Mouse (Mus musculus) T-helper 2 cell (primary cell): ENCODE data around the gene Trim12a.
"Not testable (repeated sequence)": the region's sequence is repeated elsewhere in the genome, so short reads cannot be mapped to it uniquely, and the experiment has no call there.

Source experiments
- in situ Hi-C: fragments of 300-600 bp; cut with MboI, MseI; formaldehyde crosslinking; loops from one replicate; pipeline ENCODE4 v1.15.1; 2025; ENCODE audit warnings: high pct_unique_total_duplicates

The Trim12a gene

GRCm38 (mm10) chr7:104315369-104316080 lies at the start of gene Trim12a:
Gene Trim12a (minus strand): TSS chr7:104315466.
- in situ Hi-C loops: loop anchor here (5.0 kb wide), 1 partner anchor 37 kb away; the partner anchor contains the start of gene Trim12c

GRCm38 (mm10) chr7:104353600-104353967 lies 38.3 kb upstream of the Trim12a start:
- in situ Hi-C loops: loop anchor here (5.0 kb wide), 1 partner anchor 36 kb away; the partner anchor contains the start of gene Trim12a

GRCm38 (mm10) chr7:104352717-104353599 lies 37.7 kb upstream of the Trim12a start, which contains the start of gene Trim12c:
Gene Trim12c (minus strand): TSS chr7:104353362.
- in situ Hi-C loops: loop anchor here (5.0 kb wide), 1 partner anchor 36 kb away; the partner anchor contains the start of gene Trim12a

- in situ Hi-C loops: not testable (repeated sequence)
These were observed 32.8 kb upstream of the Trim12a start for GRCm38 (mm10) chr7:104348043-104348442.

GRCm38 (mm10) chr7:104340744-104341143 lies 25.5 kb upstream of the Trim12a start:
- in situ Hi-C loops: not testable (repeated sequence)

- in situ Hi-C loops: loop anchor here (5.0 kb wide), 1 partner anchor 73 kb away; no protein-coding TSS in a partner anchor
These were observed 20.3 kb upstream of the Trim12a start for GRCm38 (mm10) chr7:104335547-104335946.

GRCm38 (mm10) chr7:104329171-104329570 lies 13.9 kb upstream of the Trim12a start, which contains the start of gene Trim34b:
Gene Trim34b (plus strand): TSS chr7:104329471.
- in situ Hi-C loops: not testable (repeated sequence)

GRCm38 (mm10) chr7:104322028-104322427 lies 6.8 kb upstream of the Trim12a start:
- in situ Hi-C loops: no loop called here

GRCm38 (mm10) chr7:104314796-104315353 lies 391 bp downstream of the Trim12a start:
- in situ Hi-C loops: loop anchor here (5.0 kb wide), 1 partner anchor 37 kb away; the partner anchor contains the start of gene Trim12c

GRCm38 (mm10) chr7:104291638-104292400 lies 23.4 kb downstream of the Trim12a start:
- in situ Hi-C loops: no loop called here

GRCm38 (mm10) chr7:104290641-104291040 lies 24.6 kb downstream of the Trim12a start:
- in situ Hi-C loops: no loop called here

- in situ Hi-C loops: not testable (repeated sequence)
These were observed 27.5 kb downstream of the Trim12a start, which contains the start of gene Trim5 for GRCm38 (mm10) chr7:104287576-104288443. Gene Trim5 (minus strand): TSS chr7:104288094.

- in situ Hi-C loops: not testable (repeated sequence)
These were observed 35.9 kb downstream of the Trim12a start for GRCm38 (mm10) chr7:104279361-104279760.

- in situ Hi-C loops: not testable (repeated sequence)
These were observed 49.9 kb downstream of the Trim12a start for GRCm38 (mm10) chr7:104265335-104265734.

- in situ Hi-C loops: loop anchor here (5.0 kb wide), 1 partner anchor 77 kb away; no protein-coding TSS in a partner anchor
These were observed 54.9 kb downstream of the Trim12a start for GRCm38 (mm10) chr7:104260380-104260779.
